Mouse (Mus musculus): ENCODE results near the gene Bcl3.

The Bcl3 gene

DNA sequence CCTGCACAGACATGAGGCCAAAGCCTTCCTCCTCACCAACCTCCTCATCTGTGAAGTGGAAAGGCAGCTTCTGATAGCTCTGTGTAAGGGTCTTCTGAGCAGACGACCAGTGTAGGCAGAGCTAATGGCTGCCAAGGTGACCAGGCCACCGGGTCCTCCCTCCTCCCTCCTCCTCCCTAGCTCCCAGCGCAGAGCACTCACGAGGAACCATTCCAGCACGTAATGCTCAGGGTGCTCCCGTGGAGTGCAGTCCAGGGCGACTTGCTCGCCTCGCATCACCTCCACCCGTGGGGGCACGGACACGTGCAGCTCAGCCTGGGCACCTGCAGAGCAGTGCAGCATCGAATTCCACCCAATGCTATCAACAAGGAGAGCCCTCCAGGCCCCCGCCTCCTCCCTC, 54.3 kb downstream of the Bcl3 start:
- peak in 1 of 2 experiments; percentile 42 for DNase-seq

DNA sequence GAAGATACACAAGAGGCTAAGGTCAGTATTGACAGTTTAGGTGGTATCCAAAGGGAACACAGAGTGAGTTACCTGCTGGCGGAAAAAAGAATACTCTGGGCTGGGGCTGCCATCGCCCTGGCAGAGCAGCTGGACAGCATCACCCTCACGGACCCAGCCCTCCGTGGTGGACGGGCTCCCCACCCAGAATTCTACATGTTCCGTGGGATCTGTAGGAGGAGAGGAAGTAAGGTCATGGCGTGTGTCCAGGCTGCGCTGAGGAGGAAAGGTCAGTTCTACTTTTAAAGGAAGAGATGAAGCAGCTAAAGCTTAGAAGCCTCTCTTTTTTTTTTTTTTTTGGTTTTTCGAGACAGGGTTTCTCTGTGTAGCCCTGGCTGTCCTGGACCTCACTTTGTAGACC, 58.0 kb downstream of the Bcl3 start:
- no peak for DNase-seq

DNA sequence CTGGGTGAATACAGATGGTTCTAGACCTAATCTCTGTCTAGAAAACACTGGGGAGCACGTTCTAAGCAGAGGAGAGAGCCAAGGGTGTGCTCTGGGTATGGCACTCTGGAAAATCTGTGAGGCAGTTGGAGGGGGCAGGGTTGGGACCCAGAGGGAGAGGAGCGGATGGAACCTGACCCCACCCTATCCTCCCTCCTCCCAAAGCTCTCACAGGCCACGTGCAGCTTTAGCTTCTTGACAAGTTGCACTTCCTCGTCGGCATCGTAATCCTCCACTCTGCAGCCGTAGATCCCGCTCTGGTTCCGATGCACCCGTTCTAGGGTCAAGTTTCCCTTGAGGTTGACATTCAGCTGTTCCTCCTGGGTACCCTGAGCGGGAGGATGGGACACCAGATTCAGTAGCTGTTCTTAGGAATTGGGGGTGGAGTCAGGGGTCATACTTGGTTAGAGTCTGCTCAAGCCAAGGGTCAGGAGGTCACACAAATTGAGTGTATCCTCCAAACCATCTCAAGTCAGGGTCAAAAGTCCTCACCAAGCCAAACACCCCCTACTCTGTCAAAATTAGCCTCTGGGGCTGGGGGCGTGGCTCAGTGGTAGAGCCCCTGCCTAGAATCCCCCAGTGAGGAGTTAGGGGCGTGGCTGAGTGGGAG, 58.6 kb downstream of the Bcl3 start:
- DNase-seq, result peak in 1 of 2 experiments; percentile 30

DNA sequence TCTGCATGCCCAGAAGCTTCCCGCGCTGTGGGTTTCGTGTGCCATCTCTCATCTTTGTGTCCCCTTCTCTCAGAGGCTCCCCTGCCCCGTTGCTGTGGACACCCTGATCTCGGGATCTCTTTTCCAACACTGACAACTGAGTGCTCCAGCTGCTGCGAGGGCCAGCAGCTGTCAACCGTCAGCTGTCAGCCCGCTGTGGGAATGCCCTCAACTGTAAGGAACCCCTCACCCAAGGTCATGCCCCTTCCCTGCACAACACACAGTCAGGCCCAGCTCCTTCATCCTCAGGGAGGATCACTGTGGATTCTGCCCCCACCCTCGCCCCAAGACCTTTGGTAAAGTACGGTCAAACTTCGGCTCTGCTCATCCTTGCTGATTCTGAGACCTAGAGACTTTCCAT, 60.3 kb downstream of the Bcl3 start:
- no peak for DNase-seq

DNA sequence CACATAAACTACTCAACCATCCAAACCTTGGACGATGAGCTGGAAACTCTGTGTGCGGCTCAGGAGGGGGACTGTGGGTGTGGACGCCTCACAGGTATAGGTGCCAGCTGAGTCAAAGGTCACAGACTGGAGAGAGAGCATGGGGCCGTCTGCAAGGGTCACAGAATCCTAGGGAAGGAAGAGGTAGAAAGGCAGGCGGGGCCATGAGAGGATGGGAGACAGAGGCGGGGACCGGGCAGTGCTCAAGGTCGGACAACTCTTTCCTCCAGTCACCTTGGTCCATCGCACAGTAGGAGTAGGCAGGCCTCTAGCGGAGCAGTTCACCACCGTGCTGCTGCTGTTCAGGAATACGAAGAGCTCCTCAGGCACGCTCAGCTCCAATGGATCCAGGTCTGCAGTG, 62.5 kb downstream of the Bcl3 start:
- no peak for DNase-seq

DNA sequence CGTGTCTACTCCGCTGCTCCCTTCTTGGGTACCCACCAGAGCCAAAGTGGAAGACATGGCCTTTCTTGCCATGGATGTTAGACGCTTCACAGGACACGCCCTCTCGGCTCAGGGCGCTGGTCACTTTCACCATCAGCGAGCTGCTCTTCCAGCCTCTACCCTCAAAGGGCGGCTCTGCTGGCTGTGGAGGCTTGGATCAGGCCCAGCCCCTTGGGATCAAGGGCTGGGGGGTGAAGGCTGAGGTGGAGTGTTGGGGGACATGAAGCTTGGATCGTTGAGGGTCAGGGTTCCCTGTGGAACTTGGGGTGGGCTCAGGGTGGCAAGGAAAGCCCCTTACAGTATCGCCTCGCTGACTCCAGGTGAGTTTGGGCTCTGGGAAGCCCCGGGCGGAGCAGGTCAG, 63.9 kb downstream of the Bcl3 start:
- DNase-seq, result no peak

Data from kidney, adult 8-10 months (tissue).